Comparison of ENCODE assay signal across 8 mouse cellular contexts in genomic region chr8:87471603-87472270, GRCm38 (mm10). TPM values are rescaled to one million over a fixed set of nuclear protein-coding genes. Genes with fewer than 3 reads are reported as not detected.
DNase-seq lines count a peak whose midpoint lies in the region; ATAC-seq and TF ChIP-seq lines count a peak whose summit lies in the region.

No protein-coding gene starts in this region.

- no peaks in the 10 kb centered on the region for H3K79me3 ChIP-seq in C2C12 (ENCODE audit: low read depth)

- no peak for TF ChIP-seq CTCF in gastrocnemius, adult 2 months (IDR thresholded peaks at IDR 0.05)
- TF ChIP-seq CTCF in C2C12 (IDR thresholded peaks at IDR 0.05; ENCODE audit: control insufficient read depth, insufficient read depth, insufficient read length): no peak
- TF ChIP-seq CTCF in small intestine, adult 2 months (IDR thresholded peaks at IDR 0.05; ENCODE audit: extremely low read depth, insufficient read length, insufficient replicate concordance, low read depth, low read length): no peak

- no peak overlapping the region for H3K27ac ChIP-seq in gastrocnemius, adult 2 months
- no peak overlapping the region for H3K27ac ChIP-seq in embryonic facial prominence, embryonic 12.5 days
- H3K27ac ChIP-seq in small intestine, adult 2 months (ENCODE audit: insufficient read depth, low read depth, low read length): no peak overlapping the region

- peak overlapping the region; percentile 58 for H3K9ac ChIP-seq in embryonic facial prominence, embryonic 12.5 days

- H3K79me2 ChIP-seq in C2C12 (ENCODE audit: control insufficient read depth, insufficient read depth): no peaks in the 10 kb centered on the region

- peaks cover 57% of the 10 kb centered on the region for H3K27me3 ChIP-seq in C2C12 (ENCODE audit: control insufficient read depth, insufficient read depth, insufficient read length)
- peaks cover 86% of the 10 kb centered on the region for H3K27me3 ChIP-seq in embryonic facial prominence, embryonic 12.5 days
- peaks cover 68% of the 10 kb centered on the region for H3K27me3 ChIP-seq in small intestine, adult 2 months (ENCODE audit: control insufficient read depth, insufficient read depth, low read length)

- peak; percentile 35; the same call in 1 of the 2 replicates for ATAC-seq in embryonic facial prominence, embryonic 12.5 days (ENCODE audit: insufficient number of reproducible peaks, insufficient read depth, low FRiP score, low TSS enrichment)

- no peak for DNase-seq in gastrocnemius, adult 2 months
- no peak for DNase-seq in gastrocnemius, postnatal 14 days
- peak; percentile 8 to 20 for DNase-seq in kidney, postnatal 4 days
- DNase-seq in gastrocnemius, adult 8-10 months (ENCODE audit: low spot score in 2 of 2): no peak
- no peak for DNase-seq in gastrocnemius, postnatal 36 days

- no peak overlapping the region for H3ac ChIP-seq in C2C12 (ENCODE audit: control insufficient read depth, insufficient read length, low read depth)

- peaks cover 37% of the 10 kb centered on the region for H3K4me1 ChIP-seq in embryonic facial prominence, embryonic 12.5 days
- H3K4me1 ChIP-seq in small intestine, adult 2 months (ENCODE audit: control insufficient read depth, insufficient read depth, insufficient read length, low read length): peaks cover 15% of the 10 kb centered on the region

- no peaks in the 10 kb centered on the region for H3K36me3 ChIP-seq in C2C12 (ENCODE audit: control insufficient read depth, insufficient read depth)
- no peaks in the 10 kb centered on the region for H3K36me3 ChIP-seq in embryonic facial prominence, embryonic 12.5 days
- H3K36me3 ChIP-seq in small intestine, adult 2 months (ENCODE audit: control insufficient read depth, insufficient read depth, low read length): no peaks in the 10 kb centered on the region

- TF ChIP-seq POLR2A in small intestine, adult 2 months (IDR thresholded peaks at IDR 0.05; ENCODE audit: low read depth, low read length): no peak

- under 1% methylated on average over 35 of the region's 36 CpGs for whole genome bisulfite sequencing in embryonic facial prominence, embryonic 12.5 days
- 4% methylated on average over 31 of the region's 36 CpGs for WGBS in small intestine, adult 2 months

- H3K4me2 ChIP-seq in embryonic facial prominence, embryonic 12.5 days (replicated peaks): peak overlapping the region; percentile 95

- H3K4me3 ChIP-seq in gastrocnemius, adult 2 months: peak overlapping the region; percentile 77
- peak overlapping the region; percentile 14 for H3K4me3 ChIP-seq in C2C12 (ENCODE audit: insufficient read depth, poor library complexity, severe bottlenecking)
- H3K4me3 ChIP-seq in embryonic facial prominence, embryonic 12.5 days: peak overlapping the region; percentile 45
- H3K4me3 ChIP-seq in small intestine, adult 2 months (ENCODE audit: low read depth, low read length): peak overlapping the region; percentile 18; the same call in 1 of the 2 replicates

- intact Hi-C loops in gastrocnemius, adult 2 months (cut with DNase I): loop anchor here (10.0 kb wide), 1 partner anchor 537 kb away; no protein-coding TSS in a partner anchor
- intact Hi-C loops in gastrocnemius, postnatal 14 days (cut with DNase I; ENCODE audit: low total_unique reads): no loop called here
- intact Hi-C loops in gastrocnemius, postnatal 36 days (cut with DNase I): loop anchor here (10.0 kb wide), 1 partner anchor 257 kb away; no protein-coding TSS in a partner anchor

- H3K9me3 ChIP-seq in embryonic facial prominence, embryonic 12.5 days: no peaks in the 10 kb centered on the region

TF ChIP-seq in C2C12, 6 proteins besides CTCF, POLR2A, EP300 and RAD21:
- no peak for TF ChIP-seq CEBPB (IDR thresholded peaks at IDR 0.05; ENCODE audit: low read depth)
- no peak for TF ChIP-seq FOSL1 (IDR thresholded peaks at IDR 0.05; ENCODE audit: insufficient read depth, low read length, poor library complexity, severe bottlenecking)
- no peak for TF ChIP-seq MYOG (IDR thresholded peaks at IDR 0.05; ENCODE audit: control insufficient read depth, extremely low read depth, insufficient read length)
- TF ChIP-seq USF1 (IDR thresholded peaks at IDR 0.05; ENCODE audit: low read depth): no peak
- TF ChIP-seq MYOD1 (IDR thresholded peaks at IDR 0.05; ENCODE audit: control insufficient read depth, insufficient read length, low read depth): no peak
- TF ChIP-seq MAX (IDR thresholded peaks at IDR 0.05): no peak

RNA-seq across cellular contexts. Expression of gene Cbln1, which starts 0.7 kb away (rescaled TPM):
- total RNA-seq in gastrocnemius, adult 2 months (2021): not detected
- total RNA-seq in gastrocnemius, postnatal 14 days (2021): under 1 TPM in 1 of 2 experiments, not detected in 1; 0.21 TPM
- polyA plus RNA-seq in C2C12 (2012; fragmentation: generic; extraction: Trizol): 0.12 TPM
- polyA plus RNA-seq in embryonic facial prominence, embryonic 12.5 days (2016; fragmentation: Nextera tagmentation; extraction: Ambion mirVana): 1.5 and 1.7 TPM in 2 replicates
- polyA plus RNA-seq in small intestine, adult 2 months (2012; rRNA removed): 0.09 and 0.11 TPM in 2 replicates
- total RNA-seq in gastrocnemius, adult 8-10 months (2022): not detected
- not detected for total RNA-seq in gastrocnemius, postnatal 36 days (2021)

Comparison
In these comparisons a context has a peak if more than half of its experiments do, and no peak if none do; other contexts are left out.
1. DNase-seq: peak in kidney, postnatal 4 days (2 of 2); none in gastrocnemius, adult 2 months (single experiment), gastrocnemius, postnatal 14 days (single experiment), gastrocnemius, adult 8-10 months (0 of 2) and gastrocnemius, postnatal 36 days (0 of 2).
2. H3K4me3 ChIP-seq: peak in every context shown above with its lines; median percentile 77 in gastrocnemius, adult 2 months; 45 in embryonic facial prominence, embryonic 12.5 days; 18 in small intestine, adult 2 months; 14 in C2C12.